Mouse (Mus musculus): Measurements from ENCODE around the gene Wdr73. TPM values are rescaled to one million over a fixed set of nuclear protein-coding genes. Genes with fewer than 3 reads are reported as not detected.
A peak's percentile ranks its signal among the peaks of the same experiment; 100 is the strongest.

Gene Wdr73
- polyA plus RNA-seq, 1 experiment from 2014 or later, result 9.3 TPM

DNA sequence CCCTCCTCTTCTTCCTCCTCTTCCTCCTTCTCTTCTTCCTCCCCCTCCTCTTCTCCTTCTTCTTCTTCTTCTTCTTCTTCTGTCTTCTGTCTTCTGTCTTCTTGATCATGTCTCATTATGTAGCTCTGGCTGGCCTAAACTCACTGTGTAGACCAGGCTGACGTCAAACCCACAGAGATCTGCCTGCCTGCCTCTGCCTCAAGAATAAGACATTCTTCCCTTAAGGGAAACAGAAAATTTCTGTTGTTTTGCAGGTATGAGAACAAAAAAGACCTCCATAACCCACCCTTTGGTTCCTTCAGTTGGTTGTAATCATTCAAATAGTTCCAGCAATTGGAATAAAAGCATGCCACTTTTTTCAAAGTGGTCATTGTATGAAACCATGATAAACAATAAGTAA, 36.9 kb downstream of the Wdr73 start:
- Histone ChIP-seq H3K27ac (ENCODE audit: low read depth, low read length) (peak overlapping the region; percentile 15; the same call in 1 of the 2 replicates), H3K9ac (ENCODE audit: low read depth, low read length) (no peak overlapping the region), H3K36me3 (ENCODE audit: control insufficient read depth, insufficient read depth) (peaks cover 8% of the 10 kb centered on the region), H3K4me2 (replicated peaks; ENCODE audit: low read depth) (no peak overlapping the region), H3K4me1 (replicated peaks; ENCODE audit: control insufficient read depth, insufficient read depth, low read length) (0 out of 2 replicates have a peak, but pooled peaks cover 11% of the 10 kb centered on the region), H3K4me3 (ENCODE audit: low read depth, low read length) (no peak overlapping the region), H3K27me3 (replicated peaks; ENCODE audit: control insufficient read depth, insufficient read depth, low read length) (no peaks in the 10 kb centered on the region), H3K9me3 (ENCODE audit: control insufficient read depth) (no peaks in the 10 kb centered on the region)
- no peak for ATAC-seq
- no peak for TF ChIP-seq CTCF (IDR thresholded peaks at IDR 0.05; ENCODE audit: low read depth)
- WGBS, result 65% methylated on average over 1 of the region's 1 CpGs

DNA sequence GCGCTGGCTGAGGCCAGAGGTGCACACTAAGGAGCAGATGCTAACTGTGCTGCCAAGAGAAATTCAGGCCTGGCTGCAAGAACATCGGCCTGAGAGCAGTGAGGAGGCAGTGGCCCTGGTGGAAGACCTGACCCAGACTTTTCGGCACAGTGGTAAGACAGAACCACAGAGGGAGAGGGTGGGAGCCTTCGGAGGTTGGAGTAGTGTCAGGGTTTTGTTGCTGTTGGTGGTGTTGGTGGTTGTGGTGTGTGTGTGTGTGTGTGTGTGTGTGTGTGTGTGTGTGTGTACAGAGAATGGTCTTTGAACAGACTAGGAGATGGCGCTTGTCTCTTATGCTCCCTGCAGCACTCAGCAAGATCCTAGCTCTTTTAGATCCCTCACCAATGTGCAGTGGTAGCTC, 37.5 kb downstream of the Wdr73 start:
- WGBS, result 84% methylated on average over 5 of the region's 5 CpGs
- Histone ChIP-seq H3K9ac (ENCODE audit: low read depth, low read length) (no peak overlapping the region), H3K27me3 (replicated peaks; ENCODE audit: control insufficient read depth, insufficient read depth, low read length) (no peaks in the 10 kb centered on the region), H3K4me1 (replicated peaks; ENCODE audit: control insufficient read depth, insufficient read depth, low read length) (0 out of 2 replicates have a peak, but pooled peaks cover 11% of the 10 kb centered on the region), H3K4me3 (ENCODE audit: low read depth, low read length) (no peak overlapping the region), H3K9me3 (ENCODE audit: control insufficient read depth) (no peaks in the 10 kb centered on the region), H3K4me2 (replicated peaks; ENCODE audit: low read depth) (no peak overlapping the region), H3K36me3 (ENCODE audit: control insufficient read depth, insufficient read depth) (peaks cover 8% of the 10 kb centered on the region; the same call in 1 of the 2 replicates), H3K27ac (ENCODE audit: low read depth, low read length) (no peak overlapping the region)
- ATAC-seq, result no peak
- no peak for TF ChIP-seq CTCF (IDR thresholded peaks at IDR 0.05; ENCODE audit: low read depth)

DNA sequence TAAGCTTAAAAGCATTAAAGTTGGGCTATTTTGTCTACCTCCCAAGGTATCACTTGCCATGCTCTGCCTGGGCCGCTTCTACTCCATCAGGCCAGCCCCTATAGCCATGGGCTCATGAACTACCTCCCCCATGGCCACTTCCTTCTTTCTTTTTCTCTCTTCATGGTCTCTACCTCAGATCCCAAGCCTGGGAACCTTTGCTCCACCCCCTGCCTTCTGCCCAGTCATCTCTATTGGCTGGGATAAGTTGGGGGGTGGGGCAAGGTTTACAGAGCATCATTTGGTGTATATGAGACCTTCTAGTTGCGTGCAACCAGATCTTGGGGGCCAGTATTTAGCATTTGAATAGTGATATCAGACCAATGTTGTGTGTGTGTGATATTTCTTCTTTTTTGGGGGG, 38.6 kb downstream of the Wdr73 start:
- Histone ChIP-seq H3K27me3 (replicated peaks; ENCODE audit: control insufficient read depth, insufficient read depth, low read length) (no peaks in the 10 kb centered on the region), H3K4me3 (ENCODE audit: low read depth, low read length) (no peak overlapping the region), H3K27ac (ENCODE audit: low read depth, low read length) (no peak overlapping the region), H3K4me1 (replicated peaks; ENCODE audit: control insufficient read depth, insufficient read depth, low read length) (0 out of 2 replicates have a peak, but pooled peaks cover 11% of the 10 kb centered on the region), H3K36me3 (ENCODE audit: control insufficient read depth, insufficient read depth) (peaks cover 3% of the 10 kb centered on the region; the same call in 1 of the 2 replicates), H3K9ac (ENCODE audit: low read depth, low read length) (no peak overlapping the region), H3K4me2 (replicated peaks; ENCODE audit: low read depth) (no peak overlapping the region), H3K9me3 (ENCODE audit: control insufficient read depth) (no peaks in the 10 kb centered on the region)
- TF ChIP-seq CTCF (IDR thresholded peaks at IDR 0.05; ENCODE audit: low read depth), result no peak
- WGBS, result 93% methylated on average over 2 of the region's 2 CpGs
- no peak for ATAC-seq

DNA sequence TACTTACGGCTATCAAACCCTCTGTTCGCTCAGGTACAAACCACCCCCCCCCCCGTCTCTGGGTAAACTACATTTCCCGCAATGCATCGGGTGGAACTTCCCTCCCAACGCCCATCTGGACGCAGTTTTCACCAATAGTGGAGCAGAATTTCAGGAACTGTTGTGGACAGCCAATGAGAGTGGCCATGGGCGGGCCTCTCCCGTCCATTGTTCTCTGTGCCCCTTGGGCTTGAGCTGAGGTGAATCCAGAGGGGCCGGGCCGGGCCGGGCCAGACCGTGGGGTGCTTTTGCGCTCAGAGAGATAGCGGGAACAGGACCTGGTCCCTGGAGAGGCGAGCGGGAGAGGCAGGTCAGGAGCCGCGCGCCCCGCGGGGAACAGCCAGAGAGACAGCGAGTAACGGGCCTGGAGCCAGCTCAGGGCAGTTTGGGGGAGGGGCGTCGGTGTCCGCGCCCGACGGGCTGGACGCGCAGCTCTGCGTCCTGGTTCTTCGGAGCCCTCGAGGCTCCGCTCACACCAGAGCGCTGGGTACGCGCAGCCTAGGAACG, 40.3 kb downstream of the Wdr73 start, which contains the start of gene Zscan2:
TSS of gene Zscan2 (plus strand) at position 192 of the 546 bp plus-strand sequence.
- no peaks in the 10 kb centered on the region for H3K27me3 ChIP-seq (replicated peaks; ENCODE audit: control insufficient read depth, insufficient read depth, low read length)
- H3K9ac ChIP-seq (ENCODE audit: low read depth, low read length), result peak within 1 kb of the TSS; percentile 76
- H3K36me3 ChIP-seq (ENCODE audit: control insufficient read depth, insufficient read depth), result peaks cover 3% of the 10 kb centered on the region; the same call in 1 of the 2 replicates
- TF ChIP-seq CTCF (IDR thresholded peaks at IDR 0.05; ENCODE audit: low read depth), result no peak
- H3K4me1 ChIP-seq (replicated peaks; ENCODE audit: control insufficient read depth, insufficient read depth, low read length), result 0 out of 2 replicates have a peak, but pooled peaks cover 10% of the 10 kb centered on the region
- peak within 1 kb of the TSS; percentile 70 for H3K27ac ChIP-seq (ENCODE audit: low read depth, low read length)
- peak within 1 kb of the TSS; percentile 95 for H3K4me3 ChIP-seq (ENCODE audit: low read depth, low read length)
- H3K4me2 ChIP-seq (replicated peaks; ENCODE audit: low read depth), result peak within 1 kb of the TSS; percentile 89
- H3K9me3 ChIP-seq (ENCODE audit: control insufficient read depth), result no peaks in the 10 kb centered on the region
- ATAC-seq, result peak; percentile 97
- under 1% methylated on average over 40 of the region's 40 CpGs for WGBS

DNA sequence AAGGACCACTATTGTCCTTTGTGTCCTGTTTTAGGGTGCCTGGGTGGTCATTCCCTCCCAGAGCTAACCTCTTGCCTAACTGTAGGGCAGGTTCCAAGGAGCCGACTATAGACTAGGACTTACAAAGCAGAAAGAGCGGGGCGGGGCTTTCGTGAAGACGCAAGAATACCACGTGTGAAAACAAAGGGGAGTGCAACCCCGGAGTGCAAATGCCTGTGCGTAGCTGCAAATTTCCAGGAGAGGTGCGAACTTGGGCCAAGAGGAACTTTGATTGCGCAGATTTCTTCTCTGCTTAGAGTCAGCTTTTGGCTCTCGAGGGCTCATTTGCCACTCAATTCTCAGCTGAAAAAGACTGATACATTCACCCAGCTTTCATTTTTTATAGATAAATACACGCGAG, 40.8 kb downstream of the Wdr73 start:
- WGBS, result under 1% methylated on average over 13 of the region's 13 CpGs
- TF ChIP-seq CTCF (IDR thresholded peaks at IDR 0.05; ENCODE audit: low read depth), result no peak
- peak; percentile 62 for ATAC-seq
- no peak overlapping the region for H3K27ac ChIP-seq (ENCODE audit: low read depth, low read length)
- no peaks in the 10 kb centered on the region for H3K27me3 ChIP-seq (replicated peaks; ENCODE audit: control insufficient read depth, insufficient read depth, low read length)
- H3K9me3 ChIP-seq (ENCODE audit: control insufficient read depth), result no peaks in the 10 kb centered on the region
- H3K4me3 ChIP-seq (ENCODE audit: low read depth, low read length), result peak overlapping the region; percentile 95
- 0 out of 2 replicates have a peak, but pooled peaks cover 4% of the 10 kb centered on the region for H3K4me1 ChIP-seq (replicated peaks; ENCODE audit: control insufficient read depth, insufficient read depth, low read length)
- H3K4me2 ChIP-seq (replicated peaks; ENCODE audit: low read depth), result peak overlapping the region; percentile 89
- peaks cover under 1% of the 10 kb centered on the region; the same call in 1 of the 2 replicates for H3K36me3 ChIP-seq (ENCODE audit: control insufficient read depth, insufficient read depth)
- peak overlapping the region; percentile 32; the same call in 1 of the 2 replicates for H3K9ac ChIP-seq (ENCODE audit: low read depth, low read length)

DNA sequence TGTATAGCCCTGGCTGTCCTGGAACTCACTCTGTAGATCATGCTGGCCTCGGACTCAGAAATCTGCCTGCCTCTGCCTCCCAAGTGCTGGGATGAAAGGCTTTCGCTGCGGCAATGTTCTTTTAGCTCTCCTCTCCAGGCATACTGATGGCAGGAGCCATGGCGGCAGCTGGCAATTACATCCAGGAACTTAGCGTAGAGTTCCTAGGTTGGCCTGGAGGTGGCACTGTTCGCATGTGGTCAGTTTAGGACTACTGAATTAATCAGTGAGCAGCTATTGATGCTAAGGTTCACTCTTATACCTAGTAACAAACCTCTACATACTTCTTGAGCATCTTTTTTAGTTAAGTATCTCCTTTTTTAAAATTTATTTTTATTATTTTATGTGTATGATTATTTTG, 43.9 kb downstream of the Wdr73 start:
- WGBS, result 18% methylated on average over 6 of the region's 6 CpGs
- Histone ChIP-seq H3K9me3 (ENCODE audit: control insufficient read depth) (no peaks in the 10 kb centered on the region), H3K27me3 (replicated peaks; ENCODE audit: control insufficient read depth, insufficient read depth, low read length) (no peaks in the 10 kb centered on the region), H3K27ac (ENCODE audit: low read depth, low read length) (no peak overlapping the region), H3K4me1 (replicated peaks; ENCODE audit: control insufficient read depth, insufficient read depth, low read length) (no peaks in the 10 kb centered on the region), H3K4me2 (replicated peaks; ENCODE audit: low read depth) (no peak overlapping the region), H3K4me3 (ENCODE audit: low read depth, low read length) (no peak overlapping the region), H3K36me3 (ENCODE audit: control insufficient read depth, insufficient read depth) (no peaks in the 10 kb centered on the region), H3K9ac (ENCODE audit: low read depth, low read length) (no peak overlapping the region)
- peak; percentile 91 for TF ChIP-seq CTCF (IDR thresholded peaks at IDR 0.05; ENCODE audit: low read depth)
- no peak for ATAC-seq

Data from intestine, postnatal 0 days (tissue).